Mouse (Mus musculus) megakaryocyte, embryonic 14.5 days (primary cell): Measurements from ENCODE around the gene Chst8. TPM values are rescaled to one million over a fixed set of nuclear protein-coding genes. Genes with fewer than 3 reads are reported as not detected.

Experiments used
- H3K27me3 ChIP-seq: replicated peaks from 2 replicates; pipeline ENCODE3; 2012; ENCODE audit warnings: inconsistent platforms
- H3K36me3 ChIP-seq: replicated peaks from 2 replicates; pipeline ENCODE3; 2012; ENCODE audit warnings: low read length, inconsistent platforms, mixed read lengths
- H3K4me1 ChIP-seq: 2 replicates; pipeline ENCODE4 v1.6.1; 2012; ENCODE audit warnings: inconsistent platforms
- H3K4me3 ChIP-seq: replicated peaks from 2 replicates; pipeline ENCODE3; 2012; ENCODE audit warnings: moderate library complexity, mild to moderate bottlenecking, inconsistent platforms
- H3K9me3 ChIP-seq: 2 replicates; pipeline ENCODE4 v1.6.1; 2012; ENCODE audit warnings: inconsistent platforms
- FLI1 ChIP-seq: IDR thresholded peaks from 2 replicates; pipeline ENCODE4 v1.6.1; 2012; ENCODE audit warnings: low read length, inconsistent platforms, mixed read lengths
- GATA1 ChIP-seq: IDR thresholded peaks from 3 replicates; pipeline ENCODE4 v1.6.1; 2012; ENCODE audit warnings: mixed read lengths, low read length, inconsistent platforms, borderline replicate concordance
- polyA plus RNA-seq: library from polyadenylated mRNA; stranded (reverse); fragments of >175 nt; gene quantifications from 2 replicates; pipeline ENCODE4 v1.2.3, GENCODE M21; 2012; ENCODE audit warnings: low replicate concordance; ENCODE audit not compliant: insufficient read depth

Gene Chst8
- polyA plus RNA-seq, 1 experiment = 0.13 TPM

DNA sequence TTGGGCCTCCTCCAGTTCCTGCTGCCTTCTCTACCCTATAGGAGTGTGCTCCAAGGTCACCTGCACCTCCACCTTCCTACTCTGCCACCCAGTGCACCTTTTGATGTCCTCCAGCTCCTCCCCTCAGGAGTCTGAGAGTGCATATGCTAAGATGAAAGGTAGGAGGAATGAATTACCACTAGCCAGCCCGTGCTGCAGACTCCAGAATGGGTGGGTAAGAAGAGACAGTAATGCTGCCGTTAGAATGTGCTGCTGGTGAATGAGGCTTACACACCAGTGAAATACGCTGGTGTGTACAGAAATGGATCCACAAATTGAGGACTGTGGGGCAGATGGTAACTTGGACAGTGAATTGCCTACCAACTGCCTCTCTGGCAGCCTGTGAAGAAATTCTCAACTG lies 112.6 kb downstream of the Chst8 start:
- Histone ChIP-seq H3K4me1 (no peaks in the 10 kb centered on the region), H3K9me3 (no peaks in the 10 kb centered on the region), H3K4me3 (no peak overlapping the region), H3K27me3 (no peaks in the 10 kb centered on the region), H3K36me3 (no peaks in the 10 kb centered on the region)
- TF ChIP-seq FLI1 = no peak
- TF ChIP-seq GATA1 = no peak

DNA sequence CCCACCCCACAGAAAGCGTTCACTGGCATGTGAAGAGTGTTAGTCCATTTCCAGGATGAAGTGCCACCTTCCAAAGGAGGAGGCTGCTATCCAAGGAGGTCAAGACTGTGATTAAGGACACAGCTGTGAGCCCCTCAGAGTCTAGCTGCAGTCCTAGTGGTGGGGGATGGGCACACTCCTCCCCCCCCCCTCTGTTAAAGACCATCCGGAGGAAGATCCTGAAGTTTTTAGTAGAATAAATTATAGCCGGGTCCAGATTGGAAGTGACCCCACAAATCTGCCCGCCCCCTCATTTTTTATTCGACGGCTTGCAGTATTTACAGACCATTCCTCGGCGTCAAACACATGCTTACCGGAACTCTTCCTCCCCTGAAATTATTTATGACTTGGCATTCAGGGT lies 114.3 kb downstream of the Chst8 start:
- Histone ChIP-seq H3K36me3 (no peaks in the 10 kb centered on the region), H3K27me3 (no peaks in the 10 kb centered on the region), H3K4me1 (no peaks in the 10 kb centered on the region), H3K9me3 (no peaks in the 10 kb centered on the region), H3K4me3 (no peak overlapping the region)
- TF ChIP-seq GATA1 (no peak), FLI1 (no peak)

DNA sequence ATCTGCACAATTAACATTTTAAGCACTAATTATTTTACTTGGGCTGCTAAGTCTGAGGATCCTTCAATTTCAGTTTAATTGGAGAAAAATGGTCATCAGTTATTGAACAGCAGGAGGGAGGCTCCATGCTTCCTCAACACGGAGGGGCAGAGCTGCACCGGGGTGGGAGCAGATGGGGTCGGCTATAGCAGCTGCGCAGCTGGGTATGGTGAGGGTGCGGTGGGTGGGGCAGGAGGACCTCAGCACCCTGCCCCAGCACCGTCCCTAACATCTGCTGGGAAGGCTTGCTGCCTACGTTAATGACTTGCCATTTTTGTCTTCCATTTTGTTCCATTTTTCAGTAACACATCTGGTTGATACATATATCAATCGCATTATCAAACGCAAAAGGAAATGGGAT lies 116.4 kb downstream of the Chst8 start:
- Histone ChIP-seq H3K27me3 (no peaks in the 10 kb centered on the region), H3K4me1 (no peaks in the 10 kb centered on the region), H3K4me3 (no peak overlapping the region), H3K36me3 (no peaks in the 10 kb centered on the region), H3K9me3 (no peaks in the 10 kb centered on the region)
- no peak for TF ChIP-seq FLI1
- no peak for TF ChIP-seq GATA1

DNA sequence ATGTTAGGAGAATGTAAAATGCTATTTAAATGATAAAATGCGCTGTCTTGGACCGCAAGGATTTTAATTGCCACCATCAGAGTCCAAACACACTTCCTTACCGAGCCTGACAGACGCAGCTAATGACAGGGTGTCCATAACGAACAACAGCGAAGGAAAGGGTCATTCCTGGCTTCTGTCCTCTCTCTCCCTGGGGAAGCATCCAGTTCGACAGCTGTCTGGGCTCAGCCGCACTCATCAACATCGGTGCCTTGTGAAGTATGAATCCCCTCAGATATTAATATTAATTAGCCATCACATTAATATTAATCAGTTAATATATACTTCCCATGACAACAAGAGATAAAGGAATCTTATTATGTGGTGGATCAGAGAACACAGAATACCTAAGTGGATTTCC lies 117.6 kb downstream of the Chst8 start:
- Histone ChIP-seq H3K4me3 (no peak overlapping the region), H3K36me3 (no peaks in the 10 kb centered on the region), H3K4me1 (no peaks in the 10 kb centered on the region), H3K27me3 (no peaks in the 10 kb centered on the region), H3K9me3 (no peaks in the 10 kb centered on the region)
- TF ChIP-seq FLI1 (no peak), GATA1 (no peak)

DNA sequence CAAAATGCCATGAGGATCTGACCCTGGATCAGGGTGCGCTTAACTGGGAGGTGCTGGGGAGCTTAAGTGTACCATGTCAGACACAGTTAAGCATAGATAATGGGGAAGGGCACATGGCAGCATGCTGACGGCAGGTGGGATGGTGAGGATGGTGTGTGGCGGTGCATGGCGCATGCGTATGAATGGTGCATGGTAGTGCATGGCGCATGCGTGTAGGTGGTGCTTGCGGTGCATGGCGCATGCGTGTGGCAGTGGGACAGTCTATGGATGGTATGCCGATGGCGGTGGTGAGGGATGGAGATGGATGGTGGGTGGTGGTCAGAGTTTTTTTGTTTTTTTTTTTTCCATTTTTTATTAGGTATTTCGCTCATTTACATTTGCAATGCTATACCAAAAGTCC lies 118.6 kb downstream of the Chst8 start:
- H3K4me1 ChIP-seq = no peaks in the 10 kb centered on the region
- TF ChIP-seq FLI1 (no peak), GATA1 (no peak)
- no peaks in the 10 kb centered on the region for H3K9me3 ChIP-seq
- H3K27me3 ChIP-seq = no peaks in the 10 kb centered on the region
- H3K4me3 ChIP-seq = peak overlapping the region; percentile 84
- no peaks in the 10 kb centered on the region for H3K36me3 ChIP-seq

DNA sequence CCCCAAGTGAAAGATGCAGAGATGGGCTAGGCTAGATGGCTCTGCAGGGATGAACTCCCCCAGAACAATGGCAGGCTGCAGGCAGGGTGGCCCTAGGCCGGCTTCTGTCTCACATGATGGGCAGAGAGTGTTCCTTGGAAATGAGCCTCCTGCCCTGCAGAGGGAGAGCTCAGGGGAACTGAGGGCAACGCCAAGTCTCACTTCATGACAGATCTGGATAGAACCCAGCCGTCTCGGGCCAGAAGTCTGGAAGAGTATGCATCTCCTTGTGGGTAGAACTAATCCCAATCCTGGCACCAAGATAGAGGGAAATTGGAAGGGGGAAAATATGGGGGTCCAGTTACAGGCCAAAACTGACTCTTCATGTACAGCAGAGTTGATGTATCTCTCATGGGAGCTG lies 119.4 kb downstream of the Chst8 start:
- Histone ChIP-seq H3K4me1 (no peaks in the 10 kb centered on the region), H3K9me3 (no peaks in the 10 kb centered on the region), H3K27me3 (no peaks in the 10 kb centered on the region), H3K4me3 (no peak overlapping the region), H3K36me3 (no peaks in the 10 kb centered on the region)
- no peak for TF ChIP-seq GATA1
- no peak for TF ChIP-seq FLI1

DNA sequence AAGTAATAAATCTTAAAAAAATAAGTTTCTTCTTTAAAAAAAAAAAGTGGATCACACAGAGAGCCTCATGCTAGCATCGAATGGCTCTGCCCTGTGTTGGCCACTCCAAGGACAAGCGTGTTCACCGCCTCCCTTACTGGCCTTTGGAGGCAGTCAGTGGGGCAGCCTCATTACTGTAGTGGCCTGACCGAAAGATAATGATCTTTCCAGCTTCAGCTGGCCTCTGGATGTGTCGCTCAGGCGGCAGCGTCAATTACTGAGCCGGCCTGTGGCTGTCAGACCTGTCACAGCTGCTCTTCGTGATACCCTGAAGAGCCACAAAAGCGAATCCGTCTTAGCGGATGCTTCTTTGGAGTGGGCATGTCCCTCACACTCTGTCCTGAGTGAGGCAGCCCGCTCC lies 122.4 kb downstream of the Chst8 start:
- H3K4me3 ChIP-seq = no peak overlapping the region
- no peaks in the 10 kb centered on the region for H3K36me3 ChIP-seq
- peaks cover 4% of the 10 kb centered on the region for H3K27me3 ChIP-seq
- H3K9me3 ChIP-seq = no peaks in the 10 kb centered on the region
- no peaks in the 10 kb centered on the region for H3K4me1 ChIP-seq
- TF ChIP-seq FLI1 = no peak
- TF ChIP-seq GATA1 = no peak

DNA sequence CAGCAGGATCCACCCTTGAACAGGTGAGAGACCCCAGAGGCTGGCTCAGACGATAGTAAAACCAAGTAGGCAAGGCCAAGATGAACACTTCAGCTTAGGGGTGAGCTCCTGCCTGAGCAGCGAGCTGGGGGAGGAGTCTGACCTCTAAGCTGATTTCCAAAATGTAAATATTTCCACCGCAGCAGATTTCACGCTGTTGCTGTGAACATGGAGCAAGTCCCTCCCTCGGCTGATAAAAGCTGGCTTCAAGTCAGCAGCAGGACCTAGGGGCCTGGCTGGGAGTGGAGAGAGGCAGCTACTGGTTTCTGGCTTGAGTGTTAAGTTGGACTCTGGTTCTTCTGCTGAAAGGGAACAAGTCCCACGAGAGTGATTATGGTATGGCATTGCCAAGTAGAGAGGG lies 123.5 kb downstream of the Chst8 start:
- Histone ChIP-seq H3K36me3 (no peaks in the 10 kb centered on the region), H3K9me3 (no peaks in the 10 kb centered on the region), H3K4me3 (no peak overlapping the region), H3K4me1 (no peaks in the 10 kb centered on the region), H3K27me3 (peaks cover 5% of the 10 kb centered on the region)
- TF ChIP-seq GATA1 = no peak
- TF ChIP-seq FLI1 = no peak

DNA sequence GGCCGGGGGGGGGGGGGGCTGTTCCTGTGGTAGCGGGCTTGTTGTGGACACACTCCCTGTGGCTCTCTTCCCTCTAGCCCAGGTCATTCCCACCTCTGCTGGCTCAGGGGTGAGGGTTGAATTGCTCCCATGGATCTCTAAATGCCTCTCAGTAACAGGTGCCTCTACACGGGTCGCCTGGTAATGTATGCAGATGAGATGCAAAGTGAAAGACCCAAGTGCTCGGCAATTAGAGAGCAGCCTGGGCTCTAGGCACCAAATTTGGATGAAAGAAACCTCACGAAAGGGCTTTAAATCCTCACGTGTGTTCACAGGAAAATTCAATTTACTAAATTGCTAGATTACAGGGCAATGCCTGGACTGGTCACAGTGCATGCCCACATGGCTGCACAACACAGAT lies 126.7 kb downstream of the Chst8 start:
- H3K9me3 ChIP-seq = no peaks in the 10 kb centered on the region
- no peaks in the 10 kb centered on the region for H3K36me3 ChIP-seq
- H3K4me3 ChIP-seq = no peak overlapping the region
- no peak for TF ChIP-seq FLI1
- no peak for TF ChIP-seq GATA1
- H3K27me3 ChIP-seq = peaks cover 7% of the 10 kb centered on the region
- H3K4me1 ChIP-seq = no peaks in the 10 kb centered on the region

DNA sequence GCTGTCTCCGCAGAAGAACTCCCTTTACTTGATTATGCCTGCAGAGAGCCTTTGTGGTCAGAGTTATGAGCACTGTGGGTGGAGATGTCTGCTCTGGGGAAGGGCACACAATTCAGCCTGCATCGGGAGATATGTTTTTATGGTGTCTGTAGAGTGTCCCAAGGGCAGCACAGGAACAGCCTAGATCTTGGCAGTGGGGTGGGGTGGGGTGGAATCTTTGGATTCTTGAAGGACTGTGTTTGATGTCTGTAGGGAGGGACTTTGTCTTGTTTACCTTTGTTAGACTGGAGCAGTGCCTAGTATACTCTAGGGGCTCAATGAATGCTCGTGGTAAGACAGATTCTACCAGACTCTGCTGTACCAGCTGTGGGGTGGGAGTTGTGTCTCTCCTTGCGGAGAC lies 127.3 kb downstream of the Chst8 start:
- no peaks in the 10 kb centered on the region for H3K36me3 ChIP-seq
- H3K27me3 ChIP-seq = peaks cover 7% of the 10 kb centered on the region
- H3K4me3 ChIP-seq = no peak overlapping the region
- H3K4me1 ChIP-seq = no peaks in the 10 kb centered on the region
- no peaks in the 10 kb centered on the region for H3K9me3 ChIP-seq
- no peak for TF ChIP-seq FLI1
- no peak for TF ChIP-seq GATA1

DNA sequence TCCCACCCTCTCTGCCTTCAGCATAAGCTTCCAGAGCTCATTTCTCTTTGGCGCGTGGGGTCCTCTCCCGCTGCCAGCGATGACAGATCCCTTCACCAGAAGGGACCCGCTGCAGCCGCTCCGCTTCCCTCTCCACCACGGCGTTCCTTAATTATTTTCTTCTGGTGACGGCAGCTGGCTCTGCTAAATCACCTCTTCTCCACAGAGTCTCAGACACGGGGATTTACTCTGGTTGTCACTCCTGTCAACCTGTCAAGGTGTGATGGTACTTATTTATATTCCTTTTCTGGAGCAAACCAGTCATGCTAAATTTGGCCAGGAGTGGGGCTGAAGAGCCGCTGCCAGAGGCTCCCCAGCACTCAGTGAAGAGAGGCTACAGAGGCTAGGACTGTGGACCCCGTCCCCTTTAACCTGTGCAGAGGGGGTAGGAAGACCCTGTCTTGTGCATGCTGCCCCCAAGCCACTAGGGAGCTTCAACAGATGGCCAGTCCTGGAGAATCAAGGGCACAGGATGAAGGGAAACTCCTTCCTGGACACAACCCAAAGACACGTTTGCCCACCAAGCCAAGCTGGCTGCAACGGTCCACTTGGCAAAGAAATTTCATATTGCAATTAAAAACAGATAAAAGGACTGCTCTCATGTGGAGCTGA lies 131.6 kb downstream of the Chst8 start:
- Histone ChIP-seq H3K9me3 (no peaks in the 10 kb centered on the region), H3K36me3 (no peaks in the 10 kb centered on the region), H3K4me1 (no peaks in the 10 kb centered on the region; the same call in 1 of the 2 replicates), H3K4me3 (no peak overlapping the region), H3K27me3 (peaks cover 10% of the 10 kb centered on the region)
- TF ChIP-seq FLI1 = no peak
